Mouse (Mus musculus) R1 (cell line): ENCODE measurements around the gene Sptssa.
"Not testable (repeated sequence)": the region's sequence is repeated elsewhere in the genome, so short reads cannot be mapped to it uniquely, and the experiment has no call there.

Source experiments
- DNase-seq: peaks from one replicate; pipeline ENCODE4 v3.0.0-alpha.2; 2018; ENCODE audit warnings: low read depth, low spot score

Gene Sptssa

GRCm38 (mm10) chr12:54656396-54657171 is at the start of gene Sptssa:
Gene Sptssa, minus strand, starts transcription at chr12:54656573.
- peak; percentile 95 for DNase-seq

- DNase-seq = no peak
These were observed 43.0 kb upstream of the Sptssa start for GRCm38 (mm10) chr12:54699394-54699793.

GRCm38 (mm10) chr12:54697791-54698250 is 41.4 kb upstream of the Sptssa start:
- no peak for DNase-seq

GRCm38 (mm10) chr12:54697003-54697597 is 40.7 kb upstream of the Sptssa start:
- DNase-seq = peak; percentile 85

- DNase-seq = peak; percentile 96
These were observed 40.0 kb upstream of the Sptssa start for GRCm38 (mm10) chr12:54696242-54697002.

GRCm38 (mm10) chr12:54695511-54696241 is 39.3 kb upstream of the Sptssa start, which contains the start of gene Eapp:
Gene Eapp, minus strand, starts transcription at chr12:54695897.
- DNase-seq = peak; percentile 99

- no peak for DNase-seq
These were observed 38.6 kb upstream of the Sptssa start for GRCm38 (mm10) chr12:54694847-54695510.

GRCm38 (mm10) chr12:54689082-54689481 is 32.7 kb upstream of the Sptssa start:
- no peak for DNase-seq

- DNase-seq = peak; percentile 50
These were observed 26.8 kb upstream of the Sptssa start for GRCm38 (mm10) chr12:54683182-54683581.

GRCm38 (mm10) chr12:54676709-54677108 is 20.3 kb upstream of the Sptssa start:
- DNase-seq = no peak

GRCm38 (mm10) chr12:54675396-54675795 is 19.0 kb upstream of the Sptssa start:
- DNase-seq = peak; percentile 66

GRCm38 (mm10) chr12:54671262-54671661 is 14.9 kb upstream of the Sptssa start:
- DNase-seq = no peak

- no peak for DNase-seq
These were observed 11.8 kb upstream of the Sptssa start for GRCm38 (mm10) chr12:54668141-54668540.

- DNase-seq = no peak
These were observed 9.2 kb upstream of the Sptssa start for GRCm38 (mm10) chr12:54665526-54665925.

- not testable (repeated sequence) for DNase-seq
These were observed 5.1 kb upstream of the Sptssa start for GRCm38 (mm10) chr12:54661470-54661869.

GRCm38 (mm10) chr12:54659901-54660300 is 3.5 kb upstream of the Sptssa start:
- DNase-seq = no peak

GRCm38 (mm10) chr12:54658425-54659092 is 2.2 kb upstream of the Sptssa start:
- DNase-seq = no peak

- no peak for DNase-seq
These were observed 1.6 kb upstream of the Sptssa start for GRCm38 (mm10) chr12:54657951-54658350.

- no peak for DNase-seq
These were observed 853 bp upstream of the Sptssa start for GRCm38 (mm10) chr12:54657226-54657625.

GRCm38 (mm10) chr12:54656039-54656395 is 356 bp downstream of the Sptssa start:
- peak; percentile 87 for DNase-seq
